Mouse (Mus musculus): ENCODE data around the gene Pla2g3. TPM values are rescaled to one million over a fixed set of nuclear protein-coding genes. Genes with fewer than 3 reads are reported as not detected.
A peak's percentile ranks its signal among the peaks of the same experiment; 100 is the strongest.

The Pla2g3 gene
- polyA plus RNA-seq, 1 experiment from 2014 or later, result 0.44 TPM

DNA sequence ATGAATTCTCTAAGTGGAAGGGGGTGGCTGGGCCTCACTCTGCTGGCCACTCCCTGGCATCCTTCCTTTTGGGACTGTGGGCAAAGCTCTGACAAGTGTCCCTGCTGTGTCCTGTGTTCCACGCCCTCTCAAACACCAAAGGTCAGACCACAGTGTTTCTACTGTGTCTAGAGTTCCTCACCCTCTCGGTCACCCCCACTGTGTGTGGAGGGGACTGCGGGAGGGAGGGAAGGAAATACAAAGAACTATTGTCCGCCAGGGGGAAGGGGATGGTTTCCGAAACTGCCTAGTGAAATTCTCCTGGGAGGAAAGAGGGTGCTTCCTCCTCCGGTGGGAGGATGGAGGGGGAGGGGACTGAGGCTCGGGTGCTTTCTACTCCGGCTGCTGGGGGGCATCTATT, 46.9 kb downstream of the Pla2g3 start:
- ATAC-seq (replicated peaks; ENCODE audit: low FRiP score), result no peak
- H3K36me3 ChIP-seq, result peaks cover 50% of the 10 kb centered on the region
- peak overlapping the region; percentile 36 for H3K9ac ChIP-seq
- peak overlapping the region; percentile 94 for H3K27ac ChIP-seq
- peak overlapping the region; percentile 69 for H3K4me2 ChIP-seq
- H3K4me3 ChIP-seq (replicated peaks), result peak overlapping the region; percentile 70
- H3K27me3 ChIP-seq, result no peaks in the 10 kb centered on the region
- peaks cover 44% of the 10 kb centered on the region for H3K4me1 ChIP-seq
- WGBS, result 22% methylated on average over 8 of the region's 8 CpGs
- no peaks in the 10 kb centered on the region for H3K9me3 ChIP-seq (replicated peaks)

DNA sequence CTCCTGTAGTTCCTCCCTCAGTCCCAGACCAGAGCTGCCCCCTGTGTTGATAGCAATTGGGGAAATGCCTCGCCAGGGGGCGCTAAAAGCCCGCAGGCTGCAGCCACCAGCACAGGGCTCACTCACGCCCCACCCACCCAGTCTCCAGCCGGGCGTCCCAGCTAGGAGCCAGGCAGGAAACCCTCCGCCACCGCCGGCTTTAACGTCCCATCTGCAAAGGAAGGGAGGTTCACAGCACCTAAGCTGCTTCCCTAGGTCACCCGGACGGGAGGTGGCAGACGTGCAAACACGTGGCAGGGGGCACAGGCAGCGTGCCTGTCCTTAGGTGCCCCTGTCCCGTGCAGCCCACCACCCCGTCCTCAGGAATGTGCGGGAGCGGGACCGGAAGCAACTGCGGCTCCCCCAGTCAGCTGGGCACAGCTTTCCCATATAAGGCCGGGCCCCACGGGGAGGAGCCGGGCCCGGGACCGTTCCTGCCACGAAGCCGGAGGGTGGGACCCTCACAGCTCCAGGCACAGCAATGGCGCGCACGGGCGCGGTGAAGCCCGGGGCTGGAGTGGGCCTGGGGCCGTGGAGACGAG, 47.4 kb downstream of the Pla2g3 start:
- Histone ChIP-seq H3K4me2 (peak overlapping the region; percentile 69), H3K27ac (peak overlapping the region; percentile 94), H3K4me3 (replicated peaks) (peak overlapping the region; percentile 70), H3K9me3 (replicated peaks) (no peaks in the 10 kb centered on the region), H3K4me1 (peaks cover 44% of the 10 kb centered on the region), H3K36me3 (peaks cover 45% of the 10 kb centered on the region), H3K27me3 (no peaks in the 10 kb centered on the region), H3K9ac (peak overlapping the region; percentile 54)
- peak; percentile 78 for ATAC-seq (replicated peaks; ENCODE audit: low FRiP score)
- WGBS, result under 1% methylated on average over 36 of the region's 36 CpGs

DNA sequence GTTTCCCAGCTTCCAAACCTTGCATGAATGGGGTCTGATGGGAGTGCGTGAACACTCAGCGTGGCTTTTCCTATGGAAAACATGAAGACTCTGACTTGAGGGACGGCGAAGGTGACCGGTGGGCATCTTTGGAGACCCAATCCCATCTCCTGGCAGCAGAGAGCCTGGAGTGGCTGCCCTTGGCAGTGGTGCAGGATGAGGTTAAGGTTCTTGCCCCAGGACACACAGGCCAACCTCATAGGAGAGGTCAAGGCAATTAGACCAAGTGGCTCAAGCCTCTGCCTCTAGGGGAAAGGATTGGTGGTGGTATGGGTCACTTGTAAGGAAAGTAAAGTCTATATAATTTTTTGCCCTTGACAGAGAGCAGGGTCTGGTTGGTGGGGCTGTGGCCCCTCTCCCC, 48.0 kb downstream of the Pla2g3 start:
- peaks cover 39% of the 10 kb centered on the region for H3K36me3 ChIP-seq
- no peaks in the 10 kb centered on the region for H3K27me3 ChIP-seq
- peaks cover 44% of the 10 kb centered on the region for H3K4me1 ChIP-seq
- peak overlapping the region; percentile 70 for H3K4me3 ChIP-seq (replicated peaks)
- peak overlapping the region; percentile 69 for H3K4me2 ChIP-seq
- ATAC-seq (replicated peaks; ENCODE audit: low FRiP score), result no peak
- H3K27ac ChIP-seq, result peak overlapping the region; percentile 94
- peak overlapping the region; percentile 54 for H3K9ac ChIP-seq
- H3K9me3 ChIP-seq (replicated peaks), result no peaks in the 10 kb centered on the region
- 45% methylated on average over 5 of the region's 5 CpGs for WGBS

DNA sequence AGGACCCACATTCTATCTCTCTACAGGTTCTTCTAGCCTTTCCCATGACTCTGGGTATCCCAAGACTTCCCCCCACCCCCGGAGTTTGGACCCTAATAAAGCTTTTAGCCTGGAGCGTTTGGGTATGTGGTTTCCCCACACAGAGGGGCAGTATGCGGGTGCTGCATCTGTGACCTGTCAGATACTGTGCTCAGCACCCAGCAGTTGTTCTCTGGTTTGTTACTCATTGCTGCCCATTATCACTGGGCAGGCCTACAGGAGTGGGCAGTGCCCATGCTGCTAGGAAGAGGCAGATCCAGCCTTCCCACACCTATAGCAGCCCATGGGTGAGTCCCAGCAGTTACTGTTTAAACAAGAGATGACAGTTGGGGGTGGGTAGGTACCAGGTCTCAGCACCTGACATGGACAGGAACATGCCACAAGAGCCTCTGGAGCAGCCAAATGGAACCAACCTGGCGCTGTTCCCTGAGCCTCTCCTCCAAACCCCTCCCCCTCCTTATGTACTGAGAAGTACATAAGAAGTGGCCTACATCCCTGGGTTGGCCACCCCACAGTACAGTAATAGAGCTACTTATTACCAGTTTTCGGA, 48.8 kb downstream of the Pla2g3 start:
- peak overlapping the region; percentile 70 for H3K4me3 ChIP-seq (replicated peaks)
- peak overlapping the region; percentile 94 for H3K27ac ChIP-seq
- peaks cover 47% of the 10 kb centered on the region for H3K4me1 ChIP-seq
- no peaks in the 10 kb centered on the region for H3K9me3 ChIP-seq (replicated peaks)
- H3K27me3 ChIP-seq, result no peaks in the 10 kb centered on the region
- 73% methylated on average over 5 of the region's 5 CpGs for WGBS
- peak; percentile 31 for ATAC-seq (replicated peaks; ENCODE audit: low FRiP score)
- H3K9ac ChIP-seq, result peak overlapping the region; percentile 15; the same call in 1 of the 2 replicates
- H3K4me2 ChIP-seq, result peak overlapping the region; percentile 69
- peaks cover 31% of the 10 kb centered on the region for H3K36me3 ChIP-seq

DNA sequence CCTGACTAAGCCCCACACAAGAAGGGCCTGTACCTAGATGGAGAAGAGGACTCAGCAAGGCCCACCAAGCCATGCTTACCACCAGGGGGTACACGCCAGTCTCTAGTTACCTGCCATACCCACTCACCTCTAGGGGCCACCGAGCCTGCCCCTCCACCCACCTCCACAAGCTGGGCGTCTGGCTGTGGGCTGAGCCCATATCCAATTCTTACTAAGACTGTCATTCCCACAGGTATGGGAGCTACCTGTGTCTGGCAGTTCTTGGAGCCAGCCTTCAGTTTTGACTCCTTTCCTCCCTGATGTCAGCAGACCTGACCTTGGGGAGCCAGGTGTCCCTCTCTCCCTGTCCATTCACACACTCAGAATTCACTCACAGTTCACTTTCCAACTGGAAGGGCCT, 49.6 kb downstream of the Pla2g3 start:
- no peak for ATAC-seq (replicated peaks; ENCODE audit: low FRiP score)
- Histone ChIP-seq H3K4me1 (peaks cover 50% of the 10 kb centered on the region), H3K27me3 (no peaks in the 10 kb centered on the region), H3K27ac (peak overlapping the region; percentile 78), H3K36me3 (peaks cover 23% of the 10 kb centered on the region), H3K9me3 (replicated peaks) (no peaks in the 10 kb centered on the region), H3K4me3 (replicated peaks) (peak overlapping the region; percentile 70), H3K4me2 (peak overlapping the region; percentile 69), H3K9ac (0 out of 2 replicates have a peak overlapping the region, but pooled peaks have one; percentile 74)
- WGBS, result 65% methylated on average over 3 of the region's 3 CpGs

DNA sequence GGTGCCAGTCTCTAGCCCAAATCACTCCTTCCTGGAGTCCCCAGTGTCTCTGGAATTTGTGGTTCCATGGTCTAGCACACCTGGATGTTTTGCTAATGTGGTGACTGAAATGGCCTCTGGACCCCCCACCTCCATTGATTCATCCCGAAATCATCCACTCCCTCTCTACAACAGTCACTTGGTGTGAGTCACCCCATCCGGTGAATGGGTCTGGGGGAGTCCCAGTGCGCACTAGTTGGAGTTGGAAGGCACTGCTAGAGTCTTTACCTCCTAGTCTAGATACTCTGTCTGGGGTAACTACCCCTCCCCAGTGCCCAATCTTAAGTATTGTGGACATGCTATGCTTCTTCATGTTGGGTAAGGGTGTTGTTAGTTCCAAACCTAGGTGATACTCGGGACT, 50.3 kb downstream of the Pla2g3 start:
- 59% methylated on average over 4 of the region's 4 CpGs for WGBS

DNA sequence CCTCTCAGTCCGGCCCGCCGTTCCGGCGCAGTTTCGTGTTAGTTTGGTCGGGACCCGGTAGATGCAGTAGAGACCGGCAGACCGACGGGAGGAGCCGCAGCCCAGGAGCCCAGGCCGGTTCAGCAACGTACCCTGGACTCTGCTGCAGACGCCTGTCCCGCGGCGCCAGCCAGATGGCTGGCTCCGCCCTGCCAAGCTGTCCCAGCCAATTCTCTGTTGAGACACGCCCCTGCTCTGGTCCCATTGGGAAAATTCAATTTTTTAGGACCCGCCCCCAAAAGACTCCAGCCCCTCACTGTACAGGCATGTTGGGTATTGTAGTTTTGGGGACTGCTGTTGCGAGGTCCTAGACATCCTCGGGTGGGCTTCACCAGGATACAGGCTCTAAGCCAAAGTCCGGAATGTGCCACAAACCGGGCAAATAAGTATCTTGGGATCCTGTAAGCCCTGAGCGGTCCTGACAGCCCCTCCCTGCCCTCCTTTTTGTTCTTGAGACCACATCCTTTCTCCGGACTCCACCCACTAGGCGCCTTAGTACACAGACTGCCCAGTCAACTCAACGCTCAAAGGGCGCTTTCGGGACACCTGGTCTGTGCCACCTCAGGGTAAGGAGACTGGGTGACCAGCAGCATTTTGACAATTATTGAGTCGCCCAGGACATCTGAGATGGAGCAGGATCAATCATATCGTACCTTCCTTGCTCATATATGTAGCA, 51.2 kb downstream of the Pla2g3 start:
- H3K9me3 ChIP-seq (replicated peaks), result peaks cover 2% of the 10 kb centered on the region; the same call in 1 of the 2 replicates
- peak overlapping the region; percentile 69 for H3K4me2 ChIP-seq
- H3K27me3 ChIP-seq, result no peaks in the 10 kb centered on the region
- H3K36me3 ChIP-seq, result peaks cover 7% of the 10 kb centered on the region; the same call in 1 of the 2 replicates
- 4% methylated on average over 33 of the region's 33 CpGs for WGBS
- peak overlapping the region; percentile 65 for H3K27ac ChIP-seq
- H3K9ac ChIP-seq, result peak overlapping the region; percentile 74
- ATAC-seq (replicated peaks; ENCODE audit: low FRiP score), result peak; percentile 87
- peak overlapping the region; percentile 70 for H3K4me3 ChIP-seq (replicated peaks)
- H3K4me1 ChIP-seq, result peaks cover 50% of the 10 kb centered on the region

More for the DNA sequence above, 50.3 kb downstream of the Pla2g3 start:
- H3K27ac ChIP-seq, result peak overlapping the region; percentile 78; the same call in 1 of the 2 replicates
- peak overlapping the region; percentile 70 for H3K4me3 ChIP-seq (replicated peaks)
- peaks cover 50% of the 10 kb centered on the region for H3K4me1 ChIP-seq
- H3K4me2 ChIP-seq, result peak overlapping the region; percentile 69
- peak overlapping the region; percentile 74 for H3K9ac ChIP-seq
- H3K27me3 ChIP-seq, result no peaks in the 10 kb centered on the region
- H3K9me3 ChIP-seq (replicated peaks), result no peaks in the 10 kb centered on the region
- H3K36me3 ChIP-seq, result peaks cover 16% of the 10 kb centered on the region
- ATAC-seq (replicated peaks; ENCODE audit: low FRiP score), result no peak

DNA sequence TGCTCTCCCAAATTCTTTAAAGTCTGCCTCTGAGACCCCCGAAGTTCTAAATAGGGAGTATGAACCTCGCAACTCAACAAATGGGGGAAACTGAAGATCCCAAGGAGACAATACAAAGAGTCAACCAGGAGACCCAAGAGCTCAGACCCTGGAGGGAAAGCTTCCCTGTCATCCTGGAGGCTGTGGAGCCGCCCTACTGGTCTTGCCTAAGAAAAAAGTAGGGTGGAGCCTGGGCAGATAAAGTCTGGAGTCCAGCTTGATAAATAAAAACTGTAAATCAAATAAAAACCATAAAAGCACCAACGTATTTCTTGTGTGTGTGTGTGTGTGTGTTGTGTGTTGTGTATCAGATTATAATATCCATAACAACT, 51.7 kb downstream of the Pla2g3 start:
- Histone ChIP-seq H3K4me2 (peak overlapping the region; percentile 69), H3K9me3 (replicated peaks) (peaks cover 6% of the 10 kb centered on the region; the same call in 1 of the 2 replicates), H3K4me1 (peaks cover 49% of the 10 kb centered on the region), H3K4me3 (replicated peaks) (peak overlapping the region; percentile 70), H3K27me3 (no peaks in the 10 kb centered on the region), H3K36me3 (peaks cover 2% of the 10 kb centered on the region; the same call in 1 of the 2 replicates), H3K9ac (no peak overlapping the region; the same call in 1 of the 2 replicates), H3K27ac (0 out of 2 replicates have a peak overlapping the region, but pooled peaks have one; percentile 65)
- no peak for ATAC-seq (replicated peaks; ENCODE audit: low FRiP score)
- WGBS, result 82% methylated on average over 4 of the region's 4 CpGs

DNA sequence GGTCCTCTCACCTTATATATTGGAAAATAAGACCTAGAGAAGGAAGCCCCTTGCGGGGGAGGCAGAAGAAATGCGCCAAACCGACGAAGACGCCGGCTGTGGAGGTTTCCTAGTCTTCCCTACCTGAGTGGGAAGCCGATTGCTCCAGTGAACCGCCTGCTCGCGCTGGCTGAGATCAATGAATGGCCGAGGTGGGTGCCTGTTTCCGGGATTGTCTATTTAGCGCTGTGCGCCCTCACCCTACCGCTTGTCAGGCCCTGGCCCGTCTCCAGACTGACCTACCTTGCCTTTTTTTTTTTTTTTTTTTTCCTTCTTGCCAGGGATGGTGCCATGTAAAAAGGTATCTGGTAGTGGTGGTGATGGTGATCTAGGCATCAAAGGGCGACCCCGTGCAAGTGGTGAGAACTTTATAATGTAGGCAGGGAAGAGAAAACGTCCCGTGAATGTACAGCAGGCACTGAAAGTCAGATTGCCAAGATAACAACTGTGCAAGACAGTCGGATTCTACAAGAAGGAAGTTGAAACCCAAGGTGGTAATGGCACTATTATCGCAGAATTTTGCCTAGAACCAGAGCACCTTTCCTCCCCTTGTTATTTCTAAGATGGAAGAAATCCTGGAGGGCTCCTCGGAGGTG, 52.5 kb downstream of the Pla2g3 start, which contains the start of gene Smtn:
Smtn (minus strand) TSS at position 162 of the 635 bp plus-strand sequence.
- Histone ChIP-seq H3K27me3 (no peaks in the 10 kb centered on the region), H3K4me1 (peaks cover 46% of the 10 kb centered on the region), H3K27ac (peak within 1 kb of the TSS; percentile 65; the same call in 1 of the 2 replicates), H3K9ac (peak within 1 kb of the TSS; percentile 74), H3K4me3 (replicated peaks) (peak within 1 kb of the TSS; percentile 70), H3K4me2 (peak within 1 kb of the TSS; percentile 69), H3K36me3 (no peaks in the 10 kb centered on the region), H3K9me3 (replicated peaks) (peaks cover 6% of the 10 kb centered on the region; the same call in 1 of the 2 replicates)
- ATAC-seq (replicated peaks; ENCODE audit: low FRiP score), result no peak
- 92% methylated on average over 23 of the region's 23 CpGs for WGBS

DNA sequence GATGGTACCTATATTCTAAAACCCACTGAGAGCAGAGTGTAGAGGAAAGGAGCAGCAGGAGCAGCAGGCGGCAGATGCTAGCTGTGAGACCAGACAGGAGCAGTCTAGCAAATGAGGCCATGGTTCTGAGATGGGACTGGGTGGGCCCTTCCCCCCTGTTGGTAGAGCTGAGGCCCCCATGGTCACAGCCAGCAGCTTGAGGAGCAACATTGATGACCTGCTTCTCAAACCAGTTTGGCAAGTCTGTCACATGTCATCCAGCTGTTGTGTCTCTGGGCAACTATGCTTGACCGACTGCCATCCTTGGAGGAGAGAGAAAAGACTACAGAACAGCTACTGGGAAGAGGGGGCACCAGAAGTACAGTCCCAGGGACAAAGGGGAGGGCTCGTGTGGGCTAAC, 53.8 kb downstream of the Pla2g3 start:
- Histone ChIP-seq H3K9ac (no peak overlapping the region), H3K4me1 (peaks cover 40% of the 10 kb centered on the region), H3K27ac (no peak overlapping the region), H3K9me3 (replicated peaks) (peaks cover 6% of the 10 kb centered on the region; the same call in 1 of the 2 replicates), H3K36me3 (no peaks in the 10 kb centered on the region), H3K4me3 (replicated peaks) (no peak overlapping the region), H3K4me2 (no peak overlapping the region), H3K27me3 (no peaks in the 10 kb centered on the region)
- no peak for ATAC-seq (replicated peaks; ENCODE audit: low FRiP score)
- 57% methylated on average over 3 of the region's 3 CpGs for WGBS

DNA sequence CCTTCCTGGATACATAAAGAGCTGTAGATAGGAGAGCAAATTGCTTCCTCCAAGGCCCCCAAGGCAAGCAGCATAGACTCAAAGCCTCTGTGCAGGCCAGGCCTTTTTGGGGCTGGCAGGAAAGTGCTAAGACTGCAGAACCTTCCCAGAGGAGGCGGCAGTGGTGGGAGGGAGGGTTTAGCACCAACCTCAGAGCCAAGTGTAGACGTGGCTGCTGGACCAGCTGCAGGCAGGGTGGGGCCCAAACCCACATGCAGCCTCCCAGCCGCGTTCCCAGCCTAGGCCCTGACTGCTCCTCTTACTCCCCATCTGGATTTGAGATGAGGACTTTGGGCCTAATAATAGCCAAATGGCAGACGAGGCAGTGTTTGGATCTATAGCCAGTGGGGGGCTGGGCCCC, 54.9 kb downstream of the Pla2g3 start:
- Histone ChIP-seq H3K27me3 (no peaks in the 10 kb centered on the region), H3K4me3 (replicated peaks) (no peak overlapping the region), H3K27ac (no peak overlapping the region), H3K36me3 (no peaks in the 10 kb centered on the region), H3K4me1 (peaks cover 31% of the 10 kb centered on the region), H3K9ac (no peak overlapping the region), H3K4me2 (no peak overlapping the region), H3K9me3 (replicated peaks) (peaks cover 6% of the 10 kb centered on the region; the same call in 1 of the 2 replicates)
- ATAC-seq (replicated peaks; ENCODE audit: low FRiP score), result no peak
- 46% methylated on average over 5 of the region's 5 CpGs for WGBS
